Mouse (Mus musculus): ENCODE measurements around the gene Rasl12.

Gene Rasl12

DNA sequence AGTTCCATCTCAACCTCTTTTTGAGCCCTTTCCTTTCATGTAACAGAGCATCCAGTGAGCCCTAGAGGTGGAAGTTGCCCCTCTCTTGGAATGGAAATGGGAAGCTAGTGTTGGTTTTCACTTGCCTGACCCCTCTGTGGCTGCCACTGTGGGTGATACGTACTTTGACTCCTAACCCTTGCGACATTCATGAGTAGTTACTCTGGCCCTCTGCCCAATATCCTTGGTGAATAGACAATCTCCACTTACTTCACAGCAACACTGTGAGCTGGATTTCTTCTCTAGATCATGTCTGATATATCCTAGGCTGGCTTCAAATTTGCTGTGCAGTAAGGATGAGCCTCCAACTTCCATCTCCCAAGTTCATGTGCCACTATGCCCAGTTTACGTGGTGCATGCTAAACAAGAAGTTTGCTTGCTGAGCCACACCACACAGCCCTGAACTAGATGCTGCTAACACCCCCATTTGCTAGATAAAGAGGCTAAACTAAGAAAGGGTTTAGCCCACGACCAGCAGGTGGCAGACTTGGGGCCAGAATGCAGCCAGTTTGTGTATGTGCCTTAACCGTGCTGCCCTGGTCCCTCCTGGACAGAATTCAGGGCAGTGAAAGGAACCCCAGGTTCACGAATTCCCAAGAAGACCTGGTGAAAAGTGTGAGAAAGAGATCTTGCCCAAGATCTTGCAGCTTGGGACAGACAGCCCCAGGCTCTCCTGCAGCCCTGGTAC, 5.5 kb upstream of the Rasl12 start:
- peak; percentile 64 for DNase-seq (ENCODE audit: low spot score)

DNA sequence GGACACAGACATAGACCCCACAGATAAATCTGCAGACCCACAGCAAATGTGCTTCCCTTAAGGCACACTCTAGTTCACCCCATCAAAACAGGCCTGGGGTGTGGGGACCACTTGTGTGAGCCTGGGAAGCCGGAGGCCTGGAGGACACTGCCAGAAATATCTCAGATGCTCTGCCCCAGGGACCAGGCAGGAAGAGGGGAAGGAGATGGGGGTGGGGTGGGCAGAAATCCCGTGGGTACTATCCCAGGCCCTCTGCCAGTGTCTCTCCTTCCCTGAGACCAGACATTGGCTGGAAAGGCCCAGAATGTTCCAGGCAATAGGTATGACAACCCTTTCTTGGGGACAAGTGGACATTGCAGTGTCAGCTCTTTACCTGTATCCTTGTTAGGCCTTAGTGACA, 4.7 kb upstream of the Rasl12 start:
- DNase-seq (ENCODE audit: low spot score), result no peak

DNA sequence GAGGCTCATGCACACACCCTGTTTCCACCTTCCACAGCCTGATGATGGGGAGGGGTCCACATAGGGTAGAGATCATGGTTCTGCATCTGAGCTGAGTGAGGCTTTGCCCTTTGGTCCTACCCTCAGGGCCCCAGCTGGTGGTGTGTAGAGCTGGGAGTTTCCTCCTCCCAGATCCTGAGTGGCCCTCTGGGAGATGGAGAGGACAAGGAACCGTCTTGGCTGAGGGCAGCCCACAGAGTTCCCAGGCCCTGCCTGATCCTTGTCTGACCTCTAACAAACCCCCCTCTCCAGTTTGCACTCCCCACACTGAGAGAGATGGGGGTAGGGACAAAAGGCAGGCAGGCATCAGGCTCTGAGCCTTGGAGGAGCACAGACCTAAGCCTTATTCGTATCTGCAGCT, 3.9 kb upstream of the Rasl12 start:
- peak; percentile 36 for DNase-seq (ENCODE audit: low spot score)

GRCm38 (mm10) chr9:65399934-65400333, 1.6 kb downstream of the Rasl12 start:
- peak; percentile 84 for DNase-seq (ENCODE audit: low spot score)

GRCm38 (mm10) chr9:65404331-65405183, 6.3 kb downstream of the Rasl12 start:
- peak; percentile 84 for DNase-seq (ENCODE audit: low spot score)

- DNase-seq (ENCODE audit: low spot score), result peak; percentile 51
Measured at GRCm38 (mm10) chr9:65405184-65405449, 6.8 kb downstream of the Rasl12 start.

- no peak for DNase-seq (ENCODE audit: low spot score)
Measured at GRCm38 (mm10) chr9:65407327-65407726, 9.0 kb downstream of the Rasl12 start.

GRCm38 (mm10) chr9:65407861-65408260, 9.6 kb downstream of the Rasl12 start:
- no peak for DNase-seq (ENCODE audit: low spot score)

- peak; percentile 85 for DNase-seq (ENCODE audit: low spot score)
Measured at GRCm38 (mm10) chr9:65408871-65409295, 10.6 kb downstream of the Rasl12 start.

- DNase-seq (ENCODE audit: low spot score), result peak; percentile 44
Measured at GRCm38 (mm10) chr9:65410378-65410777, 12.1 kb downstream of the Rasl12 start.

- no peak for DNase-seq (ENCODE audit: low spot score)
Measured at GRCm38 (mm10) chr9:65411326-65411725, 13.0 kb downstream of the Rasl12 start.

DNA sequence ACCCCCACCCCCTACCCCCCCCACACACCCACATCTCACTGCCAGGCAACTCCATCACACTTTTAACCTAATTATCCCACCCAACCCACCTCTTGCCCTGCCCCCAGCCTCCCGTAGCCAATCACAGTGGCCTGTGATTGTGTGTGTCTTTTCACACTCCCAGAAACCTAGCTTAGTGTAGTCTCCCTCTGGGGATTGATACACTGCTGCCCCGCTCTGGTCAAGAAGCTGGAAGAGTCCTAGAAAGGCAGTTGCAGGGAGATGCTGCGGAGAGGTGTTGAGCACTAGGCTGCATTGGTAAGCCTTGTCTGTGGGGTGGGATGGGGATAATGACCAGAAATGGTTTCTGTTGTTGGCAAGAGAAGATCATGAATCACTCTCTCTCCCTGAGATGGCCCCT, 19.4 kb downstream of the Rasl12 start:
- DNase-seq (ENCODE audit: low spot score), result no peak

GRCm38 (mm10) chr9:65419633-65420032, 21.3 kb downstream of the Rasl12 start:
- DNase-seq (ENCODE audit: low spot score), result no peak

DNA sequence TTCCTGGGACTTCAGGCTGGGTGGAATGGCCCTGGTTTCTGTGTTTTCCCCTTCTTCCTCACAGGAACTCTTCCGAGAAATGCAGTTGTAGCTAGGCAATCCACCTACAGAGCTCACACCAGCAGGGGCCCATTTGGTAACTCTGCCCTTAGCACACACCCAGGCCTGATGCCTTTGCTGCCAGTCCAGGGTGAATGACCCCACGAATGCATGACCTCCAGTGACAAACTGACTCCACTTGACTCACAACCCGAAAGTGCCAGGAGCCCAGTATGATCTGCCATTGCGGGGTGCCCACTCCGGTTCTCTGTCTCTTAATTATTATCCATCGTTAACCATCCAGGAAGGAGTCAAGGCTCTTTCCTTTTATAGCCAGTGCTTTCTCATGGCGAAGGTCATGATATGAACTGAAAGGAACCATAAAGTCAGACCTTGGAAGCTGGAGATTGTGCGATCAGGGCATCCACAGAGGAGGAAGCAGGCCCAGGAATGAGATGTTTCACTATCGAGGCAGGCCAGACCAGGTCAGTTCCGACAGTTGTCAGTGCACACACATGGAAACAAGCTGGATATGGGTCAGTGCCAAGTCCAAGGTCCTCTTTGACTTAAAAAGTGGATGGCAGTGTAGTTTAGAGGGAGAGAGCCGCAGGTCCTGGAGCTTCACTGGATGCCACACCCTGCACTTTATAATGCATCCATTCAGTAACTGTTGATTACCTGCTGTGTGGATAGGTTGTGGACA, 24.6 kb downstream of the Rasl12 start, which contains the start of gene Slc51b:
Gene Slc51b, minus strand, starts transcription at position 196 of the 742 bp plus-strand sequence.
- DNase-seq (ENCODE audit: low spot score), result no peak

DNA sequence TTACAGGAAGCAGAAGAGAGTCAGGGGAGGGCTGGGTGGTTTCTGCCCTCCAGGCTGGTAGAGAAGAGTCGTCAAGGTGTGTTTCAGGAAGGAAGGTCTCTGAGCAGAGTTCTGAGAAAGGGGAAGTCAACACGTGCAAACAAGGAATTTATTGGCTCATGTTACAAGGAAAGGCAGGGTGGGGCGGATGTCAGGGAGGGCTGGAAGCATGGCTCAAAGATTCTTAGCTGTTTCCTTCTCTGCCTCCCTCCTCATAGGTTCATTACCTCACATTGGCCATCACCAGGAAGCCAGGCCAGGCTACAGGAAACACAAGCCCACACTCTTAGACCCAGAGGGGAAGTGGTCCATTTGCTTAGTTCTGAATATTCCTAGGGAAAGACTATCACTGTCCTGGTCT, 26.1 kb downstream of the Rasl12 start:
- DNase-seq (ENCODE audit: low spot score), result no peak

- DNase-seq (ENCODE audit: low spot score), result no peak
Measured at GRCm38 (mm10) chr9:65427511-65427910, 29.2 kb downstream of the Rasl12 start.

DNA sequence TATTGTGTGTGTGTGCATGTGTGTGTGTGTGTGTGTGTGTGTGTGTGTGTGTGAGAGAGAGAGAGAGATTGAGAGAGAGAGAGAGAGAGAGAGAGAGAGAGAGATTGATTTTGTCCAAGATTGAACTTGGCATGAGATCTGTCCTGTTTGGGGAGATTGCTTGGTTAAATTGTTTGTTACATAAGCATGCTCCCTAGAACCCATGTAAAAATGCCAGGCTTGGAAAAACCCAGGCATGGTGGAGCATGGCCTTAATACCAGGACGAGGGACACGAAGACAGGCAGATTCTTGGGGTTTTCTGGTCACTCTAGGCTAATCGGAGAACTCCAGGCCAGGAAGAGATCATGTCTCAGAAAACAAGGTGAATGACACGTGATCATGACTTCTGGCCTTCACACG, 29.7 kb downstream of the Rasl12 start:
- no peak for DNase-seq (ENCODE audit: low spot score)

GRCm38 (mm10) chr9:65430401-65430800, 32.1 kb downstream of the Rasl12 start:
- no peak for DNase-seq (ENCODE audit: low spot score)

GRCm38 (mm10) chr9:65430921-65431320, 32.6 kb downstream of the Rasl12 start:
- no peak for DNase-seq (ENCODE audit: low spot score)

DNA sequence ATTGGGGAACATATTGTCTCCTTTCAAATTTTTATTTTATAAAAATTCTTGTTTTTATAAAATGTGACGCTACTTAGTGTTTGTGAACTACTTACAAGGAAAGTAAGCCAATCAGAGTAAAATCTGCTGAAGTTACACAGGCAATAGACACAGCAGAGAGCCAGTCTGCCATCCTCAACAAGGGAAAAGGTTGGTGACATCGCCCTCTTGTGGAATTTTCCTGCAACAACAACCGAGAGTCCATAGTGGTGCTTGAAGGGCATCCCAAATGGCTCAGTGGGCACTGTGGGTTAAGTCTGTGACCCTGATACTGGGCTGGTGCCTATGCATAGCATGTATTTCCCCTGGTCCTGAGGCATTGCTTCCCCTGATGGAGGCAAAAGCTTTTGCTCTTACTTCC, 33.9 kb downstream of the Rasl12 start:
- DNase-seq (ENCODE audit: low spot score), result peak; percentile 86

DNA sequence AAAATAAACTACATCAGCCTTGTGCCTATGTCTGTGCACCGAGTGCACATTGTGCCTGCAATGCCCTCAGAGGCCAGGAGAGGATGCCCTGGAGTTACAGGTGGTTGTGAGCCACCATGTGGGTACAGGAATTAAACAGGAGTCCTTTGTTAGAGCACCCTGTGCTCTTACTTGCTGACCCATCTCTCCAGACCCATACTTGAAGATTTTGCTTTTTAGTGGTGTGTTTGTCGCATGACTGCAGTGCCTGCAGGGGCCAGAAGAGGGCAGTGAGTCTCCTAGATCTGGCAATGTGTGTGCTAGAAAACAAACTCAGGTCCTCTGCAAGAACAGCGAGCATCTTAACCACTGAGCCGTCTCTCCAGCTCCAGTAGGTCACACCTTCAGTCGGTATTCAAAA, 35.8 kb downstream of the Rasl12 start:
- peak; percentile 33 for DNase-seq (ENCODE audit: low spot score)

DNA sequence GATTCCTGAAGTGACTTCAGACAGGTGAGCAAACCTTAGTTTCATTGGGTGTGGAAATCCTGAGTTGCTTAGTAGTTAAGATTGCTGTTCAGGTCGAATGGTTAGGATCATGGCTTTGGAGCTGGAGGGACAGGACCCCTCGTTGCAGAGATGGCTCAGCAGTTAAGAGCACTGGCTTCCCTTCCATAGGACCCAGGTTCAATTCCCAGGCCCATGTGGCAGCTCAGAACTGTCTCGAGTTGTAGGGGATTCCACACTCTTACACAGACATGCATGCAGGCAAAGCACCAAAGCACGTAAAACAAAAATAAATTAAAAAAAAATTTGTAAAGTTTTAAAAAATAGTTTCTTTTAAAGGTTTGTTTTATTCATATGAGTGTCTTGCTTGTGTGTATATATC, 36.9 kb downstream of the Rasl12 start:
- no peak for DNase-seq (ENCODE audit: low spot score)
